Mouse (Mus musculus) lung, adult 18-20 months (tissue): Measurements from ENCODE around the gene Gmip.

Source experiments
- DNase-seq, 2 experiments: peaks; one replicate each; pipeline ENCODE4 v3.0.0; 2022; ENCODE audit warnings: mixed read lengths in 2 of 2

Gmip gene

DNA sequence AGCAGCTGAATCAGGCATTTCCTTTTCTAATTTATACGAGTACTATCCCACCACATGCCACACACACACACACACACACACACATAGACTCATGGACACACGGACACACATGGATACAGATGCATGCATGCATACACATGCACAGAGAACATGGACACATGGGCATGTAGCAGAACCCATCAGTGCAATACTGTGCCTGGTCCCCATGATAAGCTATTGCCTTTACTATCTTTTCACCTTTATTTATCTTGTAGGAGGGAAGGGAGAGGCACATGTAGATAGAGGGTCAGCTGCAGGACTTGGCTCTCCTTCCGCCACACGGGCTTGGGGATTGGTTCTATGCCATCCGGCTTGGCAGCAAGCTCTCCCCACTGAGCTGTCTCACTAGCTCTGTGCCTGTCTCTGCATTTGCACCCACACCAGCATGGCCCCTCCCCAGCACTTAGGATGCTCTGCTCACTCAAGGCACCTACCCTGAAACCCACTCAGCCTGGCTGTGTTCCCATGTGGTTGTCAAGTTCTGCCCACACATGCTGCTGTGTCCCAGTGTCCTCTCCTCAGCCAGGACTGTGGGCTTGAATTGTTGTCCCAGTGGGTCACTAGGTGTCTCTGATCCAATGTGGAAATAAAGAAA, 55.0 kb downstream of the Gmip start:
- DNase-seq = no peak

DNA sequence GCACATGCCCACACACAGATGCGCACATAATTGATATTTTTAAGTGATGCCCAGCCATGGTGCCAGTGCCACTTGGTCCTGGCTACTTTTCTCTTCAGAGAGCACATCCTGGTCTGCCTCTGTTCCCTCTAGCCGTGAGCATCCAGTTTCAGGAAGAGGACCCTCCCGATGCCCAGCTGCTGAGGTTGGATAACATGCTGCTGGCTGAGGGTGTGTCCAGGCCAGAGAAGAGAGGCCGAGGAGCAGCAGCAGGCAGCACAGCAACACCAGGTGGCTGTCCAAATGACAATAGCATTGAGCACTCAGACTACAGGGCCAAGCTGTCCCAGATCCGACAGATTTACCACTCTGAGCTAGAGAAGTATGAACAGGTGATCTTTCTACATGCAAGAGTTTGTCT, 55.7 kb downstream of the Gmip start:
- no peak for DNase-seq

DNA sequence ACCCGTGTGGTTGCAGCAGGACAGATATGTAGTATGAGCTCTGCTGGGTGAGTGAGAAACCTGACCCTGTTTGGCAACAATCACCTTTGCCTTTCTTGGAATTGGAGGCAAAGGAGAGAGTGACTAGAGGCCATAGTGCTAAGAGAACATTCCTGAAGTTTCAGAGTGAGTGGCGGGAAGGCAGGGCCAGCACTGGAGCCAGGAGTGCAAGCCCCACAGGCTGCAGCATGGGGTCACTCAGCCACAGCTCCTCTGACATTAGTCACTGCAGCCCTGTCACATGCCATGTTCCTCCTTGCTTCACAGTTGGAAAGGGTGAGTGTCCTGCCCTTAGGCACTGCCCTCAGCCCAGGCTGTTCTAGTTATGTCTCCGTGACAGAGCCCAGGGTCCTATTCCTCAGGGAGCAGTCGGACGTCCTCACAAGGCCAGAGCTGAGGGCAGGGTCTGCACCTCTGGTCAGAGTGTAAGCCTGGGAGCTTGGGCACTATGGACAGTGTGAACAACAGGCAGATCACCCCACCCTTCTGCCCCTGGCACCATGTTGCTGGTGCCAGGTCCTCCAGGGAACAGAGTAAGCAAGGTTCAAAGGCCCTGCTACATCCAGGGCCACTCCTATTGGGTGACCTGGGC, 59.3 kb downstream of the Gmip start:
- no peak for DNase-seq

DNA sequence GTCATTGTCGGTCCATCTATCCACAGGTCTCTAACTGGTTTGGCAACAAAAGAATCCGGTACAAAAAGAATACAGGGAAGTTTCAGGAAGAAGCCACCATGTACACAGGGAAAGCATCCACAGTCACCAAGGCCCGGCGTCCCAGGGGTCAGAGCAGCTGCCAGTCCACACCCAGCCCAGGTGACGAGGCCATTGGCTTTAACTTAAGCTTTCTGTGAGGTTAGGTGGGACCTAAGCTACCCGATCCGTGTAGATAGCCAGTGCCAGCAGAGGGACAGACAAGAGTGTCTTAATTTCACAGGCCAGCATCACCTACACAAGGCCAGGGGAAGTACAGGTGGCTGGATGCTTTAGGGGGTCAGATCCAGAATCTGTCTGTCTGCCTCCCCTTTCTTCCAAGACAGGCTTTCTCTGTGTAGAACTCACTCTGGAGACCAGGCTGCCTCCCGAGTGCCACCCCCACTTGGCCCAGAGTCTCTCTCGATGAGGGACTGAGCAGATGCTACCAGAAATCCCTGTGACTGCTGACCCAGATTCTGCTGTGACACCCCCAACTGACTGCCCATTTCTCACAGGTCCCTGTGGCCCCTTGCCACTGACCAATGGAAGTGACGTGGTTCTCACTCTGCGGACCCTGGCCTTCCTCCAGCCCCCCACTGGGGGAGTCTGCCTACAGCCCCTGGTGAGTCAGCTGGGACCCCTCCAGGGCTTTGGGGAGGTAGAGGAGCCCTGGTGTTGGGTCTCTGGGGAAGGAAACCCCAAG, 61.7 kb downstream of the Gmip start:
- no peak for DNase-seq

DNA sequence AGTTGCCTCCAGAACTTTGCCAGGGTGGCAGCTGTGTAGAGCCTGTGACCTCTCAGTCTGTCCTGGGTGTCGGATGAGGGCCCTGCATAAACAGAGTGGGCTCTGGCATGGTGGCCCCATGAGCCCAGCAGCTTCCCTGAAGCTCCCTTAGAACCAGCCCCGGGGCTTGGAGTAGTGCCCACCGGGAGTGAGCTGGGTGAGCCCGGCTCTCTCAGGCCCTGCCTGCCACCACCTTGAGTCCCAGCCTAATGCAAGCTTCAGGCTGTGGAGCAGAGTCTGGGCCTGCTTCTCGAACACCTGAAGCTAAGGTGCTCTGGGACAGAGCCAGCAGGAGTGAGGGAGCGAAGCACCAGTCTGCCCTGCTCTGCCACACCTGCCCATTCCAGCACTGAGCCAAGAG, 62.4 kb downstream of the Gmip start:
- DNase-seq = no peak
